20 mouse cellular contexts compared by ENCODE assay signal in the genomic region with DNA sequence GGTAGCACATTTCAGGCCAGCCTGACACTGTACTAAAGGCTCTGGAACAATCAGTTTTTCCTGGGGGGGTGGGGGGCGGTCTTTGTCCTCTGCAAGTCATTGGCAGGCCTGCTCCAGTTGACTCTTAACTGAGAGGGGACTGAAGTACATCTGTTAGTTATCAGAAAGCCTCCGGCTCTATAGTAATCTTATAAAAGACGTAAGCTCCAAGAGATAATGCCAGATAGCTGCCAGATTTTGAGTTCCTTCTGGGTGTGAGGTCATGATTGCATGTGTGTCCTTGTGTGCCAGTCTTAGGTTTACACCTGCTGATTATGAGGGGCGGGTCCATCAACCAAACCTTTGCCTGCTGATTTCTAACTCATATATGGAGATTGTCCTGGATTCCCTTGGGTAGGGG. TPM values are rescaled to one million over a fixed set of nuclear protein-coding genes. Genes with fewer than 3 reads are reported as not detected.
"Had no signal": no experiment of that assay in that cellular context is flagged by ENCODE, and none has a peak within 500 bp of the region (broad histone marks: within the 10 kb centered on the region; RNA-seq: fewer than 3 reads in every experiment).

No protein-coding gene starts in this region.

- H3K4me3 ChIP-seq: intestine, embryonic 15.5 days; left cerebral cortex, adult 2 months; limb, embryonic 12.5 days; liver, embryonic 13.5 days; midbrain, embryonic 10.5 days; midbrain, embryonic 13.5 days had no signal

- H3K9me3 ChIP-seq: intestine, embryonic 15.5 days; limb, embryonic 12.5 days; liver, embryonic 13.5 days; midbrain, embryonic 10.5 days; midbrain, embryonic 13.5 days had no signal

- H3K27ac ChIP-seq: intestine, embryonic 15.5 days; left cerebral cortex, adult 2 months; limb, embryonic 12.5 days; liver, embryonic 13.5 days; macrophage; midbrain, embryonic 10.5 days; midbrain, embryonic 13.5 days had no signal

- H3K9ac ChIP-seq: intestine, embryonic 15.5 days; limb, embryonic 12.5 days; liver, embryonic 13.5 days; liver, postnatal 0 days; lung, embryonic 14.5 days; midbrain, embryonic 13.5 days had no signal

- DNase-seq: kidney, adult 18-20 months; layer of hippocampus, postnatal 36 days; liver; liver, embryonic 13.5 days; liver, postnatal 0 days; lung, embryonic 14.5 days; thymus, postnatal 36 days had no signal

- H3K4me2 ChIP-seq: intestine, embryonic 15.5 days; limb, embryonic 12.5 days; liver, embryonic 13.5 days; lung, embryonic 14.5 days; midbrain, embryonic 13.5 days had no signal

- ATAC-seq: intestine, embryonic 15.5 days; lung, postnatal 0 days; midbrain, embryonic 13.5 days; midbrain, embryonic 16.5 days had no signal

- H3K27me3 ChIP-seq: intestine, embryonic 15.5 days; limb, embryonic 12.5 days; liver, embryonic 13.5 days; midbrain, embryonic 13.5 days had no signal

- H3K4me1 ChIP-seq: intestine, embryonic 15.5 days; midbrain, embryonic 10.5 days; midbrain, embryonic 13.5 days had no signal

- H3K36me3 ChIP-seq: intestine, embryonic 15.5 days; limb, embryonic 12.5 days; liver, embryonic 13.5 days; midbrain, embryonic 10.5 days; midbrain, embryonic 13.5 days had no signal

RNA-seq across cellular contexts. Expression of a gene that starts 31.5 kb away (rescaled TPM):
- polyA plus RNA-seq: intestine, embryonic 15.5 days; kidney, postnatal 0 days; limb, embryonic 12.5 days; liver, embryonic 13.5 days; liver, postnatal 0 days; lung, embryonic 14.5 days; midbrain, embryonic 13.5 days; midbrain, embryonic 16.5 days; neural tube, embryonic 11.5 days; neural tube, embryonic 14.5 days; stomach, embryonic 14.5 days; thymus, postnatal 0 days had no signal
